Mouse (Mus musculus) small intestine, adult 2 months (tissue): Measurements from ENCODE around the gene Sorcs2. TPM values are rescaled to one million over a fixed set of nuclear protein-coding genes. Genes with fewer than 3 reads are reported as not detected.

ENCODE experiments used
- H3K27ac ChIP-seq: fragments of 200-500 bp; 2 replicates; pipeline ENCODE4 v1.5.1; 2012; ENCODE audit warnings: low read depth, low read length, control low read depth, inconsistent platforms; ENCODE audit not compliant: insufficient read depth
- H3K27me3 ChIP-seq: fragments of 200-500 bp; 2 replicates; pipeline ENCODE4 v1.6.1; 2012; ENCODE audit warnings: mild to moderate bottlenecking, moderate library complexity, low read length, inconsistent platforms; ENCODE audit not compliant: control insufficient read depth, insufficient read depth
- H3K36me3 ChIP-seq: fragments of 200-500 bp; 2 replicates; pipeline ENCODE4 v1.6.1; 2012; ENCODE audit warnings: mild to moderate bottlenecking, low read length, control low read depth, inconsistent platforms; ENCODE audit not compliant: control insufficient read depth, insufficient read depth
- H3K4me1 ChIP-seq: fragments of 200-500 bp; 2 replicates; pipeline ENCODE4 v1.6.1; 2012; ENCODE audit warnings: low read length, inconsistent platforms, mixed read lengths; ENCODE audit not compliant: control insufficient read depth, insufficient read depth, insufficient read length
- H3K4me3 ChIP-seq: fragments of 200-500 bp; 2 replicates; pipeline ENCODE4 v1.5.1; 2012; ENCODE audit warnings: low read depth, mild to moderate bottlenecking, control low read depth, inconsistent platforms, low read length, moderate library complexity
- CTCF ChIP-seq: fragments of 200-500 bp; IDR thresholded peaks from 2 replicates; pipeline ENCODE4 v1.5.1; 2012; ENCODE audit warnings: low read depth, mild to moderate bottlenecking, control low read depth, inconsistent platforms, low read length, moderate library complexity, mixed read lengths; ENCODE audit not compliant: insufficient replicate concordance, insufficient read length; ENCODE audit errors: extremely low read depth
- POLR2A ChIP-seq: fragments of 200-500 bp; IDR thresholded peaks from 2 replicates; pipeline ENCODE4 v1.6.1; 2012; ENCODE audit warnings: low read depth, mild to moderate bottlenecking, control low read depth, inconsistent platforms, low read length, moderate library complexity
- WGBS: fragments of 180-500 bp; shearing (Covaris S2); methylation state at CpG from one replicate; pipeline ENCODE4 v1.1.7; 2018; 5-methylcytosine and 5-hydroxymethylcytosine counted together
- polyA plus RNA-seq: library from polyadenylated mRNA; depleted of rRNA; stranded (reverse); fragments of >200 nt; gene quantifications from 2 replicates; pipeline ENCODE4 v1.2.3, GENCODE M21; 2012

The Sorcs2 gene
- polyA plus RNA-seq, 1 experiment: 5.9 TPM

DNA sequence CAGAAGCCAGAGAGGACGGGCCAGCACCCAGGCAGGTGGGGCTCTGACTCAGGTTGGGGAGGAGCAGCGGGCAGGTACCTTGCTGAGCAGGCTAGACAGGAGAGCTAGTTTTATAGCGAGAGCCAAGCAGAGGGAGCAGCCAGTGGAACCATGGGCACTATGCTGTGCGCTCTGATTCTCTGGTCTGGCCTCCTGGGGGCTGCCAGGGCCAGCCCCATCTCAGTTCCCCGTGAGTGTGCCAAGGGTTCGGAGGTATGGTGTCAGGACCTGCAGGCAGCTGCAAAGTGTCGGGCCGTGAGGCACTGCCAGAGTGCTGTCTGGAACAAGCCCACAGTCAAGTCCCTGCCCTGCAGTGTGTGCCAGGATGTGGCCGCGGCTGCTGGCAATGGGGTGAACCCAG, 194.0 kb downstream of the Sorcs2 start, which contains the start of gene Psapl1:
TSS of gene Psapl1 (plus strand) at position 106 of the 400 bp plus-strand sequence.
- TF ChIP-seq POLR2A (no peak), CTCF (no peak)
- Histone ChIP-seq H3K4me3 (no peak within 1 kb of the TSS), H3K36me3 (no peaks in the 10 kb centered on the region), H3K27ac (no peak within 1 kb of the TSS), H3K4me1 (no peaks in the 10 kb centered on the region), H3K27me3 (no peaks in the 10 kb centered on the region)
- WGBS: 79% methylated on average over 10 of the region's 10 CpGs

DNA sequence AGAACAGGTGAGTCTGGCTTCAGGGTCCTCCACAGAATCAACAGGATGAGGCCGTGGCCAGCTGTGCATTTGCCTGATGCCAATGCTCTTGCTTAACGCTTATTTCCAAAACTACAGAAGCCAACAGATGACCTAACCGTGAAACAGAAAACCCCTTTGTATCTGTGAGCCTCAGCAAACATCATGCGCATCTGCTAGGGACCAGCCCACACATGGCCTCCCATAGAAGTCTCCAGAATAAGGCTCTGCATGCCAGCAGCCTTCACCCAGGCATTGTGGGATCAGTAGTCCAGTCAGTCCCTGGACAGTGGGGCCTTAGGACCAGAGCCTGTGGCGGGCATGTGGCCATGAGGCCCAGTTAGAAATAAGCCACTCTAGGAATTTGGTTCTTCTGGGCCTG, 194.5 kb downstream of the Sorcs2 start:
- Histone ChIP-seq H3K27ac (no peak overlapping the region), H3K4me1 (no peaks in the 10 kb centered on the region), H3K36me3 (no peaks in the 10 kb centered on the region), H3K27me3 (no peaks in the 10 kb centered on the region), H3K4me3 (no peak overlapping the region)
- TF ChIP-seq CTCF (no peak), POLR2A (no peak)
- 88% methylated on average over 5 of the region's 5 CpGs for WGBS

GRCm38 (mm10) chr5:36202781-36203180, 195.2 kb downstream of the Sorcs2 start:
- WGBS: 79% methylated on average over 5 of the region's 5 CpGs
- no peak for TF ChIP-seq CTCF
- TF ChIP-seq POLR2A: no peak
- H3K27ac ChIP-seq: no peak overlapping the region
- H3K4me3 ChIP-seq: no peak overlapping the region
- no peaks in the 10 kb centered on the region for H3K4me1 ChIP-seq
- H3K27me3 ChIP-seq: no peaks in the 10 kb centered on the region
- no peaks in the 10 kb centered on the region for H3K36me3 ChIP-seq

DNA sequence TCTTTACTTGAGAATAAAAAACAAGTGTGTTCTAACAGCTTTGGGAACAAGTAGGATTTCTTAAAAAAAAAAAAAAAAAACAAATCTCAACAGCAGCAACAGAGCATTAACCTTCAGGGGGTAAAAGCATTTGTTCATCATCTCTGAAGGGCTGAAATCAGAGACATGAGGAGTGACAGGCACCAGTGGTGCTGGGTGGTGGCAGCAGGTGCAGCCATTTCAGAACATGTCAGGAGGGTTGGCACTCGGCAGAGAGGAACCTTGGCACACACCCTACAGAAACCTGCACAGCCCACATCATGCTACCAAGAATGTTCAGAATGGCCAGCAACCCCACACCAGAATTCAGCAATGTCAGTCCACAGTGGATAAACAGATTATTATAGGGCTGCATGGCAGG, 198.4 kb downstream of the Sorcs2 start:
- TF ChIP-seq CTCF: no peak
- no peak for TF ChIP-seq POLR2A
- Histone ChIP-seq H3K36me3 (no peaks in the 10 kb centered on the region), H3K27ac (no peak overlapping the region), H3K4me3 (no peak overlapping the region), H3K4me1 (no peaks in the 10 kb centered on the region), H3K27me3 (no peaks in the 10 kb centered on the region)
- 48% methylated on average over 1 of the region's 1 CpGs for WGBS

DNA sequence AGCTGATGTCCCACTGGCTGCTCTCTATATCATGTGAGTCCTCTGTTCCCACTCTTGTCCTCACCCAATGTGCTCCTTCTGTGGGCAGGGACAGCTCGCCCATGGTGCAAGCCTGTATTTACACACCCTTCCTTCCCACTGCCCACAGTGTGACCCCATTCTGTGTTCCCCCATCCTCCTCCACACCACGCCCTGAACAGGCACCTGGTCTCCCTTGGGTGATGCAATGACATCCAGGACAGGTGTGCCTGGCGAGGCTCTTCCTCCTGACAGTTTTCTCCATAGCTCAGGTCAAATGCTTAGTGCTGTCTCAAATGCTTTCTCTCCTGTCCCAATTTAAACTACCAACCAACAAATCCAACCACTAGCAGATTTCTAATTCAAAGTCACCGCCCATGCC, 202.5 kb downstream of the Sorcs2 start:
- Histone ChIP-seq H3K36me3 (no peaks in the 10 kb centered on the region), H3K27me3 (no peaks in the 10 kb centered on the region), H3K27ac (no peak overlapping the region), H3K4me1 (no peaks in the 10 kb centered on the region), H3K4me3 (no peak overlapping the region)
- no peak for TF ChIP-seq CTCF
- no peak for TF ChIP-seq POLR2A
- 65% methylated on average over 4 of the region's 4 CpGs for WGBS

DNA sequence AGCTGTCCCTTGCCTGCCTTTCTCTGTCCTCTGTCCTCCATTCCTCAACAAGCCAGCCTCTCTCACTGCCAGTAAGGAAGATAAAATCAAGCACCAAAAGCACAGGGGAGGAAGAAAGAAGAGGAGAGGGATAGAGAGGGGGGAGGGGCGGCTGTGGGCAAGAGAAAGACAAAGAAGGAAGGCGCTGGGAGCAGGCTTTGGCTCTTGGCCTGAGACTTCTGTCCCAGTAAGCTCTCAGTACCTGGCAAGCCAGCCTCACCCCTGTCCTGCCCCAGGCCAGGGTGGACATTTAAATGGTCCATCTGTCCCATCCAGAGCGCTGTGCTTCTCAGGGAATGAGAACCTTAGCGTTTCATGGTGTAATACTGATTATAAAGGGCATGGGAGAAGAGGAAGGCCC, 203.3 kb downstream of the Sorcs2 start:
- H3K27me3 ChIP-seq: no peaks in the 10 kb centered on the region
- no peak overlapping the region for H3K4me3 ChIP-seq
- 67% methylated on average over 4 of the region's 4 CpGs for WGBS
- H3K4me1 ChIP-seq: no peaks in the 10 kb centered on the region
- no peak overlapping the region for H3K27ac ChIP-seq
- H3K36me3 ChIP-seq: no peaks in the 10 kb centered on the region
- TF ChIP-seq CTCF (no peak), POLR2A (no peak)

GRCm38 (mm10) chr5:36192677-36193076, 205.3 kb downstream of the Sorcs2 start:
- no peak for TF ChIP-seq CTCF
- no peak for TF ChIP-seq POLR2A
- no peak overlapping the region for H3K27ac ChIP-seq
- H3K4me1 ChIP-seq: no peaks in the 10 kb centered on the region
- 87% methylated on average over 2 of the region's 2 CpGs for WGBS
- H3K36me3 ChIP-seq: no peaks in the 10 kb centered on the region
- H3K4me3 ChIP-seq: no peak overlapping the region
- no peaks in the 10 kb centered on the region for H3K27me3 ChIP-seq

DNA sequence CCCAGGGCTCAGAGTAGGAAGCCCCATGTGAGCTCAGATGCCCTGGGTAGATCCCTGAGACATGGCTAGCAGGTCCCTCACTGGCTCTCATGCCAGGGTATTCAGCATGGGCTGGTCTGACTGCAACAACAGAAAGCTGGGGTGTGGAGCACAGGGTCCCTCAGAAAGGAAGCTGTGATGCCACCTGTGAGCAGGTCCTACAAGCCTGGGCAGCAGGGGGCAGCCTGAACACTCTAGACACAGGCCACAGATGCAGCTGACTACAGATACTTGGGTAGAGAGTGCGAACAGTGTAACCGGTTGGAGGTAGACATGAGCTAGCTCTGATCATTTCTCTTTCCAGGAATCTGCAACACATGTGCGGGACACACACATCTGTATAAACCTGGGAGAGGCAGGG, 206.1 kb downstream of the Sorcs2 start:
- TF ChIP-seq POLR2A (no peak), CTCF (no peak)
- WGBS: 87% methylated on average over 3 of the region's 3 CpGs

More for the DNA sequence above, 206.1 kb downstream of the Sorcs2 start:
- Histone ChIP-seq H3K36me3 (no peaks in the 10 kb centered on the region), H3K27me3 (no peaks in the 10 kb centered on the region), H3K27ac (no peak overlapping the region), H3K4me3 (no peak overlapping the region), H3K4me1 (no peaks in the 10 kb centered on the region)
